Mouse (Mus musculus): ENCODE results near the gene Gnai3. TPM values are rescaled to one million over a fixed set of nuclear protein-coding genes. Genes with fewer than 3 reads are reported as not detected.

Gene Gnai3
- polyA plus RNA-seq, 1 experiment, result 20.1 TPM

DNA sequence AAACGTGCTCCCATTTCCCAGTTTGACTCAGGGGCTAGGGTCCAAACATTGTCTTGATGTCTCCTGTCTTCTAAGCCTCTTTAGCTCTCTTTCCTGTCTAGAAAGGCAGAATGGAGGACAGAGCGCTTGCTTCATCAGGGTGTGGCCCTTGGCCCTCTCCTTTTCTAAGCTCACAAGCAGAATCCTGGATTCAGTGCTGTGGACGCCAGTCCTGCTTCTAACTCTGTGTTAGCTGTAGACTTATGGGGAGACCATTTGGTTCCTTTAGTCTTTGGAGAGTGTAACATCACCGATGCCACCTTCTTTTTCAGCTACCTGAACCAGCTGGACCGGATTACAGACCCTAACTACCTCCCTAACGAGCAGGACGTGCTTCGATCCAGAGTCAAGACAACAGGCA is 48.3 kb downstream of the Gnai3 start:
- Histone ChIP-seq H3K27me3 (ENCODE audit: control insufficient read depth, insufficient read depth, insufficient read length) (no peaks in the 10 kb centered on the region), H3K4me2 (ENCODE audit: low read depth) (no peak overlapping the region)
- TF ChIP-seq E2F4 (IDR thresholded peaks at IDR 0.05; ENCODE audit: insufficient read depth) (no peak), TCF12 (IDR thresholded peaks at IDR 0.05; ENCODE audit: insufficient read depth, poor library complexity, severe bottlenecking) (no peak), CEBPB (IDR thresholded peaks at IDR 0.05; ENCODE audit: insufficient read depth, poor library complexity, severe bottlenecking) (no peak), MYOG (IDR thresholded peaks at IDR 0.05; ENCODE audit: control insufficient read depth in 1 of 3, insufficient read depth in 1 of 3, insufficient read length in 2 of 3, low read depth in 2 of 3) (no peak), POLR2A (IDR thresholded peaks at IDR 0.05; ENCODE audit: insufficient read length, low read depth) (no peak), MYOD1 (IDR thresholded peaks at IDR 0.05; ENCODE audit: control insufficient read depth in 1 of 3, insufficient read length in 2 of 3, low read depth in 2 of 3) (no peak), MAX (IDR thresholded peaks at IDR 0.05; ENCODE audit: low read depth) (no peak), SRF (IDR thresholded peaks at IDR 0.05; ENCODE audit: control insufficient read depth, insufficient read length, low read depth) (no peak), TCF3 (IDR thresholded peaks at IDR 0.05; ENCODE audit: insufficient read length, low read depth) (no peak), USF1 (IDR thresholded peaks at IDR 0.05; ENCODE audit: low read depth) (no peak)

DNA sequence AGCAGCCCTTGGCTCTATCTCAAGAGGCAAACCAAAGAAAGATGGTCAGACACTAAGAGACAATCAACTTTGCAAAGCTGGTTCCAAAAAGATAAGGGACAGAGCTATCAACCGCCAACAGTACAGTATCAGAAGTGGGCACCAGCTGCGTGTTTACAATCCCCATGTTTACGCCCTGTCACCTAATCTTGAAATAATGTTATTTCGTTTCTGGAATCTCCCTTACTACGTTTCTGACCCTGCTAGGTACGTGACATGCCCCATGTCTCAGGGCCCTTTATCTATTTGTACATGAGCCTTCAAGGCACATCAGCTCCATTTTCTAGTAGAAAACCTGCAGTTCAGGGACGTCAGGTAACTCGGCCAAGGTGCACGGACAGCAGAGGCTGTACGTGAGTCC is 49.2 kb downstream of the Gnai3 start:
- Histone ChIP-seq H3K4me2 (ENCODE audit: low read depth) (no peak overlapping the region), H3K36me3 (ENCODE audit: control insufficient read depth, insufficient read depth) (no peaks in the 10 kb centered on the region), H3K27me3 (ENCODE audit: control insufficient read depth, insufficient read depth, insufficient read length) (no peaks in the 10 kb centered on the region), H3K79me2 (ENCODE audit: control insufficient read depth, insufficient read depth) (no peaks in the 10 kb centered on the region), H3ac (ENCODE audit: control insufficient read depth, insufficient read length) (no peak overlapping the region), H3K4me3 (no peak overlapping the region)
- TF ChIP-seq REST (IDR thresholded peaks at IDR 0.05; ENCODE audit: insufficient read depth, insufficient read length), result no peak
- no peak for TF ChIP-seq CEBPB (IDR thresholded peaks at IDR 0.05; ENCODE audit: insufficient read depth, poor library complexity, severe bottlenecking)
- TF ChIP-seq POLR2A (IDR thresholded peaks at IDR 0.05; ENCODE audit: insufficient read length, low read depth), result no peak
- no peak for TF ChIP-seq SRF (IDR thresholded peaks at IDR 0.05; ENCODE audit: control insufficient read depth, insufficient read length, low read depth)
- TF ChIP-seq E2F4 (IDR thresholded peaks at IDR 0.05; ENCODE audit: insufficient read depth), result no peak
- no peak for TF ChIP-seq USF1 (IDR thresholded peaks at IDR 0.05; ENCODE audit: low read depth)
- TF ChIP-seq TCF12 (IDR thresholded peaks at IDR 0.05; ENCODE audit: insufficient read depth, poor library complexity, severe bottlenecking), result no peak
- TF ChIP-seq MAX (IDR thresholded peaks at IDR 0.05; ENCODE audit: low read depth), result no peak
- TF ChIP-seq POLR2AphosphoS2 (IDR thresholded peaks at IDR 0.05; ENCODE audit: insufficient read length, low read depth), result no peak
- TF ChIP-seq TCF3 (IDR thresholded peaks at IDR 0.05; ENCODE audit: insufficient read length, low read depth), result no peak
- no peak for TF ChIP-seq MYOD1 (IDR thresholded peaks at IDR 0.05; ENCODE audit: control insufficient read depth in 1 of 3, insufficient read length in 2 of 3, low read depth in 2 of 3)
- TF ChIP-seq MYOG (IDR thresholded peaks at IDR 0.05; ENCODE audit: control insufficient read depth in 1 of 3, insufficient read depth in 1 of 3, insufficient read length in 2 of 3, low read depth in 2 of 3), result no peak

More for the DNA sequence above, 48.3 kb downstream of the Gnai3 start:
- Histone ChIP-seq H3ac (ENCODE audit: control insufficient read depth, insufficient read length) (no peak overlapping the region), H3K36me3 (ENCODE audit: control insufficient read depth, insufficient read depth) (no peaks in the 10 kb centered on the region), H3K4me3 (no peak overlapping the region), H3K79me2 (ENCODE audit: control insufficient read depth, insufficient read depth) (no peaks in the 10 kb centered on the region)

DNA sequence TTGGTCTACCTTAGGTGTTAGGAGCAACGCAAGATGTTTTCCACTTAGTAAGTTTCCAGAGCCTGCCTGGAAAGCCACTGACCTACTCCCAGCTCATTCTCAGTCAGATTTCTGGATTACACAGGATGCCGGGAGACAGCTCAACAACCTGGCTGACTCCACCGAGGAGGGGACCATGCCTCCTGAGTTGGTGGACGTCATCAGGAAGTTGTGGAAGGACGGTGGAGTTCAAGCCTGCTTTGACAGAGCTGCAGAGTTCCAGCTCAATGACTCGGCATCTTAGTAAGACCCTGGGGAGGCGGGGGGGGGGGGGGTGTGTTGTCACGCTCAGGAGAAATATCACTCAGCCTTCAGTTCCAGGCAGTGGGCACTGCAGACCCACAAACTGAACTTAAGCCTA is 49.7 kb downstream of the Gnai3 start:
- Histone ChIP-seq H3K27me3 (ENCODE audit: control insufficient read depth, insufficient read depth, insufficient read length) (no peaks in the 10 kb centered on the region), H3K79me2 (ENCODE audit: control insufficient read depth, insufficient read depth) (no peaks in the 10 kb centered on the region), H3K4me3 (no peak overlapping the region), H3ac (ENCODE audit: control insufficient read depth, insufficient read length) (no peak overlapping the region), H3K36me3 (ENCODE audit: control insufficient read depth, insufficient read depth) (no peaks in the 10 kb centered on the region), H3K4me2 (ENCODE audit: low read depth) (no peak overlapping the region)
- TF ChIP-seq MYOG (IDR thresholded peaks at IDR 0.05; ENCODE audit: control insufficient read depth in 1 of 3, insufficient read depth in 1 of 3, insufficient read length in 2 of 3, low read depth in 2 of 3) (no peak), SRF (IDR thresholded peaks at IDR 0.05; ENCODE audit: control insufficient read depth, insufficient read length, low read depth) (no peak)

DNA sequence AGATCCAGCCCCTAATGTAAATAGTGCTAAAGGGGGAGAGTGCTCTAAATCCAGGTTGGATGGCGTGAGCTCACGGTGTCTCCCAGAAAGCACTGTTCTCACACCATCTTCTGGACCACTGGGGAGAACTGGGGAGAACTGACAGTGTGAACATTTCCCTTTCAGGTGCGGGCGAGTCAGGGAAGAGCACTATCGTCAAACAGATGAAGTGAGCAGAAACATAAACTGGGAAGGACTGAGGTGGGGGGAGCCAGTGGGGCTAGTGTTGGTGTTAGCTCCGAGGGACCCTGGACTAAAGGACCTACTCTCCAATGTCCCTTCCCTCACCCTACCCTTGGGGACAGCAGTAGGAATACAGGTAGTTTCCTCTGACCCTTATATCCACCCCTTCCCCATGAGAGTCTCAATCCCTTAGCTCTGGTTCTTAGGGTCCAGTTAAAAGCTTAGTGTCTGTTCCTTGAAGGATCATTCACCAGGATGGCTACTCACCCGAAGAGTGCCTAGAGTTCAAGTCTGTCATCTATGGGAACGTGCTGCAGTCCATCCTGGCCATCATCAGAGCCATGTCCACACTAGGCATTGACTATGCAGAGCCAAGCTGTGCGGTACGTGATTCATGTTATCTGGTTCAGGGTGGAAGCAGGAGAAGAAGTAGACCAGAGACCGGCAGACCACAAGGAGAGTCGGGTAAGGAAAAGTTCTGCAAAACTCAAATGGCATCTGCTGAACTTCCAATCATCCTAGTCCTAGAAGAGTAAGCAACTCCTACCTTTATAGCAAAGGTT is 50.8 kb downstream of the Gnai3 start:
- H3K4me3 ChIP-seq, result no peak overlapping the region
- no peak overlapping the region for H3ac ChIP-seq (ENCODE audit: control insufficient read depth, insufficient read length)
- TF ChIP-seq TCF12 (IDR thresholded peaks at IDR 0.05; ENCODE audit: insufficient read depth, poor library complexity, severe bottlenecking) (no peak), CEBPB (IDR thresholded peaks at IDR 0.05; ENCODE audit: insufficient read depth, poor library complexity, severe bottlenecking) (no peak), POLR2AphosphoS2 (IDR thresholded peaks at IDR 0.05; ENCODE audit: insufficient read length, low read depth) (no peak), MYOG (IDR thresholded peaks at IDR 0.05; ENCODE audit: control insufficient read depth in 1 of 3, insufficient read depth in 1 of 3, insufficient read length in 2 of 3, low read depth in 2 of 3) (no peak), E2F4 (IDR thresholded peaks at IDR 0.05; ENCODE audit: insufficient read depth) (no peak), SRF (IDR thresholded peaks at IDR 0.05; ENCODE audit: control insufficient read depth, insufficient read length, low read depth) (no peak), MYOD1 (IDR thresholded peaks at IDR 0.05; ENCODE audit: control insufficient read depth in 1 of 3, insufficient read length in 2 of 3, low read depth in 2 of 3) (no peak), REST (IDR thresholded peaks at IDR 0.05; ENCODE audit: insufficient read depth, insufficient read length) (no peak), MAX (IDR thresholded peaks at IDR 0.05; ENCODE audit: low read depth) (no peak), TCF3 (IDR thresholded peaks at IDR 0.05; ENCODE audit: insufficient read length, low read depth) (no peak), USF1 (IDR thresholded peaks at IDR 0.05; ENCODE audit: low read depth) (no peak), POLR2A (IDR thresholded peaks at IDR 0.05; ENCODE audit: insufficient read length, low read depth) (no peak)
- no peaks in the 10 kb centered on the region for H3K79me2 ChIP-seq (ENCODE audit: control insufficient read depth, insufficient read depth)
- H3K36me3 ChIP-seq (ENCODE audit: control insufficient read depth, insufficient read depth), result no peaks in the 10 kb centered on the region
- no peak overlapping the region for H3K4me2 ChIP-seq (ENCODE audit: low read depth)
- H3K27me3 ChIP-seq (ENCODE audit: control insufficient read depth, insufficient read depth, insufficient read length), result no peaks in the 10 kb centered on the region
